Mouse (Mus musculus) intestine, embryonic 15.5 days (tissue): Measurements from ENCODE around the gene Th. TPM values are rescaled to one million over a fixed set of nuclear protein-coding genes. Genes with fewer than 3 reads are reported as not detected.

ENCODE experiments used
- ATAC-seq: fragments of 200-750 bp; cut with Nextera tagmentation; 2 replicates; pipeline ENCODE4 v1.8.0; 2017; ENCODE audit warnings: moderate TSS enrichment, moderate library complexity
- H3K27ac ChIP-seq: fragments of 300-500 bp; sonication (generic); 2 replicates; pipeline ENCODE4 v1.5.1; 2015; ENCODE audit warnings: mild to moderate bottlenecking, inconsistent platforms
- H3K27me3 ChIP-seq: fragments of 300-500 bp; sonication (generic); replicated peaks from 2 replicates; pipeline ENCODE4 v1.6.1; 2015; ENCODE audit warnings: inconsistent platforms
- H3K36me3 ChIP-seq: fragments of 300-500 bp; sonication (generic); 2 replicates; pipeline ENCODE4 v1.6.1; 2015; ENCODE audit warnings: inconsistent platforms
- H3K4me1 ChIP-seq: fragments of 300-500 bp; sonication (generic); replicated peaks from 2 replicates; pipeline ENCODE4 v1.6.1; 2015; ENCODE audit warnings: inconsistent platforms
- H3K4me2 ChIP-seq: fragments of 300-500 bp; sonication (generic); replicated peaks from 2 replicates; pipeline ENCODE4 v1.6.1; 2015; ENCODE audit warnings: mild to moderate bottlenecking, inconsistent platforms
- H3K4me3 ChIP-seq: fragments of 300-500 bp; sonication (generic); replicated peaks from 2 replicates; pipeline ENCODE4 v1.5.1; 2015; ENCODE audit warnings: inconsistent platforms
- H3K9ac ChIP-seq: fragments of 300-500 bp; sonication (generic); 2 replicates; pipeline ENCODE4 v1.6.1; 2015; ENCODE audit warnings: inconsistent platforms
- H3K9me3 ChIP-seq: fragments of 300-500 bp; sonication (generic); 2 replicates; pipeline ENCODE4 v1.6.1; 2016; ENCODE audit warnings: inconsistent platforms
- WGBS: fragments of 180-500 bp; shearing (Covaris S2); methylation state at CpG from one replicate; pipeline ENCODE4 v1.1.7; 2015; 5-methylcytosine and 5-hydroxymethylcytosine counted together
- polyA plus RNA-seq: library from polyadenylated mRNA; unstranded; fragments of >200 nt; fragmentation: Nextera tagmentation; extraction: Ambion mirVana; gene quantifications from 2 replicates; pipeline ENCODE4 v1.2.1, GENCODE M21; 2015

The Th gene
- polyA plus RNA-seq, 1 experiment from 2014 or later = 11.3 TPM

DNA sequence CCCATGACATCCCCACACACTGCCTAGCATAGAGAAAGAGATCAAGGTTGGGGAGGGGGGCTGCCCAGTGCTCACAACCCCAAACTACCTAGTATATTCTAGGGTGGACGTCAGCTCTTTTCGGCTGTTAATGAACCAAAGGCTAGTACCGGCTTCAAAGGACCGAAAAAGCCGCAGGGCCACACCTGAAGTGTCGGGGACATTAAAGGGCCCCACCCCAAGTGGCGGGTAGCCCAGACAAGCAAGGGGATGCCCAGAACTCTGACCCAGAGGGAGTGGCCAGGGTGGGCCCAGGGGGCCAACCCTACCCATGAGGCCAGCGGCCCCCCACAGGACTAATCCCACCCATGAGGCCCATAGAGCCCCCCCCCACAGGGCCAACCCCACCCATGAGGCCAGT is 3.6 kb downstream of the Th start:
- Histone ChIP-seq H3K27me3 (no peaks in the 10 kb centered on the region), H3K4me3 (no peak overlapping the region), H3K9me3 (no peaks in the 10 kb centered on the region), H3K36me3 (no peaks in the 10 kb centered on the region), H3K27ac (no peak overlapping the region), H3K4me1 (peaks cover 3% of the 10 kb centered on the region), H3K9ac (no peak overlapping the region), H3K4me2 (no peak overlapping the region)
- WGBS = 70% methylated on average over 8 of the region's 8 CpGs
- ATAC-seq = peak; percentile 46; the same call in 1 of the 2 replicates

DNA sequence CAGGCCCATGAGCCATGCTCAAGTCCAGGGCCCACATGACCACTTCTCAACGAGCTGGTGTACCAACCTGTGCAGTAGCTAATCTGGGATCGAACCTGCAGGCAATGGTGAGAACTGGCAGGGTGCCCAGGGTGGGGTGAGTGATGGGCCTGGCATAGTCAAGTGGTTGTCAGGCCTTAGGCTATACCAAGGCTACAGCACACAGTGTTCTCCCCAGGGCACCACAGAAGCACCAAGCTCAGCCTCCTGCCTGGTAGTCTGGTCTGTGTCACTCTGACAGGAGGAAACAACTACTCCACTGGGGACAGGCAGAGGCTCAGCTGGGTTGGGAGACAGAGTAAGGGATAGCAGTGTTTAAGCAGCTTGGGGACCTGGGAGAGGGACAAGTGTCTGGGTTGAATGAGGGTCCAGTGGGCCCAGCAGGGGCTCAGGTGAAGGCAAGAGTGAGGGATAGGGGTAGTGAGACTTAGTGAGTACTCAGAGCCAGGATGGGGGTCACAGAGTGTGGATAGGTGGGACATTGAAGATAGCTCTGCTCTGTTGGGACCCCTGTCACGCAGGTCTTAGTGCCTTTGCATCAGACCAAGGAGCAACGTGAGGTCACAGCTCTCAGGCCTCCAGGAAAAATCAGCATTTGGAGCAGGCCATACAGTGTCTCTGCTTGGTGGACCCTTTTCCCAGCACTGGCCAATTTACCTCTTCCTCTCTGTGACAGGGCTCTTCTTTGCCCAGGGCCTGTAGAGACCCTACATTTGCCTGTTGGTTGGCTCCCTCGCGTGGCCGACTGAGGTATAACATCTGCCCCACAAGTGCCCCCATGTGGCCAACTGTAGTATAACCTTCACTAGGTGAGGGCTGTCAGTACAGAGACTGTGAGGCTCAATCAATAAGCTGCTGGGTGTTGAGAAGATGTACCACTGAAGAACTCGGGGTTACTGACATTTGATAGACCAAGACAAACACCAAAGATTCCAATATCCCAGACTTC is 12.0 kb downstream of the Th start:
- Histone ChIP-seq H3K4me2 (no peak overlapping the region), H3K27me3 (no peaks in the 10 kb centered on the region), H3K9ac (no peak overlapping the region), H3K9me3 (no peaks in the 10 kb centered on the region), H3K4me3 (no peak overlapping the region), H3K36me3 (no peaks in the 10 kb centered on the region), H3K27ac (no peak overlapping the region), H3K4me1 (0 out of 2 replicates have a peak, but pooled peaks cover 7% of the 10 kb centered on the region)
- WGBS = 25% methylated on average over 8 of the region's 8 CpGs
- peak; percentile 78 for ATAC-seq

DNA sequence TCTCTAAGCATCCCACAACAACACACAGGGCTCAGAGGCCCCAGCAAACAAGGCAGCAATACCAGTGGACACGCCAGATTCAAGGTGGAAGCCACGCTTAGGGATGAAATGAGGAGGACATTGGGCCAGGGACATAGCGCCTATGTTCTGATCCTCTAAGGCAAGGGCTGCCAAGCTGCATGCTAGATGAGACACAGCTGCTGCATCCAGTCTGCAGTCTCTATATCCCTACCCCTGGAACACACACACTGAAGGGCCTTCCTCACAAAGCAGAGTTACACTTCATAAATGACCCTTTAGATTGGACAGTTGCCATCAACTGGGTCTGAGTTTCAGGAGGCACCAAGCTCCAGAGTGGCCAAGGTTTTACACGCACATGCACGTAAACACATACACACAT is 13.3 kb downstream of the Th start:
- 72% methylated on average over 5 of the region's 5 CpGs for WGBS
- H3K4me1 ChIP-seq = 0 out of 2 replicates have a peak, but pooled peaks cover 7% of the 10 kb centered on the region
- ATAC-seq = no peak

DNA sequence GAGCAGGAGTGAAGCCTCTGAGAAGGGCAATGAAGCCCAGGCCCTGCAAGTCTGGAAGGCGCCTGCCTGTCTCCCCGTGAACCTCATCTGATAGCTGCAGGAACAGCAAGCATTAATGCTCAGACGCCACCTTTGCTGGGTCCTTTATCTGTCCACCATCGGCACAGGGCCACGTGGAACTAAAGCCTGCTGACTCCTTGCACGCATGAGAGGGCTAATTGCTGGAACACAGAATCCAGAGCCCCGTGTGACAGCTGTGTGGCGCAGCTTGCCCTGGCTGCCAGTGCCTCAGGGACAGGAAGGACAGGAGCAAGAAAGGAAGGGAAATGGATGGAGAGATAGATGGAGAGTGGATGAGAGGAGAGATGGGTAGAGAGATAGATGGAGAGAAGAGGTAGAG is 14.8 kb downstream of the Th start:
- 59% methylated on average over 8 of the region's 8 CpGs for WGBS
- no peak for ATAC-seq

More for the DNA sequence above, 13.3 kb downstream of the Th start:
- Histone ChIP-seq H3K27me3 (no peaks in the 10 kb centered on the region), H3K9ac (no peak overlapping the region), H3K4me2 (no peak overlapping the region), H3K27ac (no peak overlapping the region), H3K4me3 (no peak overlapping the region), H3K9me3 (no peaks in the 10 kb centered on the region), H3K36me3 (no peaks in the 10 kb centered on the region)

DNA sequence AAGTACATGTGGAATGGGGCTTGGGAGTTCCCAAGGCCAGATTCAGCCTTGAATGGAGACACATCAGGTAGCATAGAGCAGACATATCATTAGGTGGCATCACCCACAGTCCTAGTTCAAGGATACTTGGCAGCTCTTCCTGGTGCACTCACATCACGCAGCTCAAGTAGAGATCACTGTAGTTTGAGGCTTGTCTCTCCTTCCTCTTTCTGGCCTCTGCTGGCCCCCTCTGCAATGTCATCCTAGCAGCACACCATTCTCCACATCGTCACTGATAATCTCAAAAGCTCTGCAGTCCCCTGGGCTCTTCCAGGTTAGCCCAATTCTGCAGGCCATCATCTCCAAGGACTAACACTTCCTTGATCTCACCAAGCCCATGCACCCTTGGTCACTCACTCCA is 19.2 kb downstream of the Th start:
- Histone ChIP-seq H3K9ac (no peak overlapping the region), H3K27me3 (no peaks in the 10 kb centered on the region), H3K4me3 (no peak overlapping the region), H3K9me3 (no peaks in the 10 kb centered on the region), H3K4me2 (no peak overlapping the region), H3K36me3 (no peaks in the 10 kb centered on the region), H3K4me1 (no peaks in the 10 kb centered on the region), H3K27ac (no peak overlapping the region)
- no peak for ATAC-seq
- 90% methylated on average over 2 of the region's 2 CpGs for WGBS

More for the DNA sequence above, 14.8 kb downstream of the Th start:
- Histone ChIP-seq H3K9me3 (no peaks in the 10 kb centered on the region), H3K4me2 (no peak overlapping the region), H3K4me1 (0 out of 2 replicates have a peak, but pooled peaks cover 7% of the 10 kb centered on the region), H3K27ac (no peak overlapping the region), H3K4me3 (no peak overlapping the region), H3K27me3 (no peaks in the 10 kb centered on the region), H3K9ac (no peak overlapping the region), H3K36me3 (no peaks in the 10 kb centered on the region)

DNA sequence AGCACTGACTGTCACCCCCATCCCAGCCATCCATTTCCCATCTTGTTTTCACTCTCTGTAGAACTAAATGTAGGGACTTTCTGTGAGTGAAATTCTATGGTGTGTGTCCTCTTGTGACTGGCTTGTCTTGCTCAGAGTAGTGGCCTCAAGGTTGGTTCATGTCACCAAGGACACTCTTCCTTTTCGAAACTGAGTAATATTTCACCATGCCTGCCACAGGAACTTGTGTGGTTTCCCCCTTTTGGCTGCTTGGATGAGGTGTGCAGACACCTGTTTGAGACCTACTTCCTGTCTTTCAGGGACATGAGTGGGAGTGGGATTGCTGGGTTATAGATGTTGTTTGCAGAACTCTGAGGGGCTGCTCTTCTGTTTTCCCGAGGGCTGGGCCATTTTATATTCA is 20.8 kb downstream of the Th start:
- H3K4me1 ChIP-seq = no peaks in the 10 kb centered on the region
- no peak overlapping the region for H3K27ac ChIP-seq
- no peak for ATAC-seq
- WGBS = 78% methylated on average over 2 of the region's 2 CpGs
- H3K9me3 ChIP-seq = no peaks in the 10 kb centered on the region
- H3K9ac ChIP-seq = no peak overlapping the region
- no peak overlapping the region for H3K4me3 ChIP-seq
- H3K27me3 ChIP-seq = no peaks in the 10 kb centered on the region
- no peak overlapping the region for H3K4me2 ChIP-seq
- H3K36me3 ChIP-seq = no peaks in the 10 kb centered on the region

DNA sequence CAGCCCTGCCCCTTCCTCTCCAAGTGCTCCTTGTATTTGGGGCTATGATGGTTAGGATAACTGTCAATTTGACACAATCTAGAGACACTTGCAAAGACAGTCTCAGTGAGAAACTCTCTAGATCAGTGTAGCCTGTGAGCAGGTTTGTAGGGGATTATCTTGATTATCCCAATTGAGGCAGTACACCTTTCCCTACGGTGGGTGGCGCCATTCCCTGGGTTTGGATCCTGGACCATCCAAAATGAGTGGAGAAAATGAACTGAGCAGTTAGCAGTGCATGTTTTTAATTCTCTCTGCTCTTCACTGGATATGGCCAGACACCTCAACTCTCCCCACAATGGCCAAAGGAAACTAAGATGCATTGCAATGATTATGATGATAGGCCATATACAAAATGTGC is 21.3 kb downstream of the Th start:
- Histone ChIP-seq H3K9ac (no peak overlapping the region), H3K9me3 (no peaks in the 10 kb centered on the region), H3K4me3 (no peak overlapping the region), H3K4me2 (no peak overlapping the region), H3K27ac (no peak overlapping the region), H3K4me1 (no peaks in the 10 kb centered on the region), H3K36me3 (no peaks in the 10 kb centered on the region), H3K27me3 (no peaks in the 10 kb centered on the region)
- no peak for ATAC-seq
- 37% methylated on average over 2 of the region's 2 CpGs for WGBS

DNA sequence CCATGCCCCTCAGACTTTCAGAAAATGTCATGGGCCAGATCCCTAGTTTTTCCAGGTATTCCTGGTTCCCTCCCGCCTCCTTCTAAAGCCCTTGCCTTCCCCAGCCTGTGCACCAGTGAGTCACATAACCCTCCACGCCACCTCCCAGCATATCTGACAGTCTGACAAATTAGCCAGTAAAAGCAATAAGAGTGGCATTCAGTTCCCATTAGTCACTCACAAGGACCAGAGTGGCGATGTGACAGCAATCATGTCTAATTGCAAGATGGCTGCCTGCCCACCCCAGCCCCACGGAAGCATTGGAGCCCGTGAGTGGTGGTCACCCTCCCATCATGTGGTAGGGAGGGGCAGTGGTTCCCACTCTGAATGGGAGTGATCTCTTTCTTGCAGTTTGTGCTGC is 25.3 kb downstream of the Th start:
- WGBS = 65% methylated on average over 5 of the region's 5 CpGs

DNA sequence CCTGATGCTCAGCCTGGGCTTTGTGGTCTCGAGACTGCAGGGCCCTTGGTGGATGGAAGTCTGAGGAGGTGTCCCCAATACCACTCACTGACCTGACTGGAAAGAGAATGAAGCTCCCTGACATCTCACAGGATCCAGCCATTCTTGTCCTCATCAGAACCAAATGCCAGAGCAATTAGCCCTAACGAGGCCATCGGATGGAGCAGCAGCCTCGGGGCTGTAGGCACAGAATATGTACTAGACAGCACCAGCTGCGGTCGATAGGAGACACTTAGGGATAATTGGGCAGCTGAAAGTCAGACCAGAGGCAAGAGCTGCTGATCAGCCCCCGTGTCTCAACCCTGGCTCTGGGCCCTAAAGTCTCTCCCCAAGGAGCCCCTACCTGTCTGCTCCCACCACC is 26.6 kb downstream of the Th start:
- ATAC-seq = no peak
- 74% methylated on average over 7 of the region's 7 CpGs for WGBS
- no peak overlapping the region for H3K9ac ChIP-seq

More for the DNA sequence above, 25.3 kb downstream of the Th start:
- no peak overlapping the region for H3K27ac ChIP-seq
- H3K9me3 ChIP-seq = no peaks in the 10 kb centered on the region
- ATAC-seq = no peak
- H3K27me3 ChIP-seq = no peaks in the 10 kb centered on the region
- no peaks in the 10 kb centered on the region for H3K36me3 ChIP-seq
- no peak overlapping the region for H3K4me2 ChIP-seq
- 0 out of 2 replicates have a peak, but pooled peaks cover 3% of the 10 kb centered on the region for H3K4me1 ChIP-seq
- H3K9ac ChIP-seq = no peak overlapping the region
- H3K4me3 ChIP-seq = no peak overlapping the region

DNA sequence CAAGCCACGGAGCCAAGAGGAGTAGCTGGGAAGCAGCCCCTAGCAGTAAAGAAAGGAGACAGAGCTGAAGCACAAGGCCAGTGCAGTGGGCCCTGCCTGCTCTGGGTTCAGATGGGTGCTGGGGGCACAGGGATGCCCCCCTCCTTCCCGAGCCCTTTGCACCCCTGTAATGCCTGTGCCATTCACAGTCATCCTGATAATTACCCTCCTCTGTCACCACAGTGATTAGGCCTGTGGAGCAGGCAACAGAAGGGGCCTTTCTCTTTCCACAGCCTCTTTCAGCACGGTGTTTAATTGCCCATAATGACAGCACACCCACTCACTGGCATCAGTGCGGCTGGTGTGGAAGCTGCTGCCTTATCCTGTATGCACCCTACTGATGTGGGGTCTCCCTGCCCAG is 28.0 kb downstream of the Th start:
- H3K4me2 ChIP-seq = no peak overlapping the region
- WGBS = 43% methylated on average over 4 of the region's 4 CpGs
- no peak overlapping the region for H3K9ac ChIP-seq
- 0 out of 2 replicates have a peak, but pooled peaks cover 3% of the 10 kb centered on the region for H3K4me1 ChIP-seq
- no peaks in the 10 kb centered on the region for H3K9me3 ChIP-seq
- H3K4me3 ChIP-seq = no peak overlapping the region
- no peaks in the 10 kb centered on the region for H3K36me3 ChIP-seq
- H3K27ac ChIP-seq = no peak overlapping the region
- ATAC-seq = 0 out of 2 replicates have a peak, but pooled peaks have one; percentile 36
- H3K27me3 ChIP-seq = 0 out of 2 replicates have a peak, but pooled peaks cover 3% of the 10 kb centered on the region

More for the DNA sequence above, 26.6 kb downstream of the Th start:
- H3K27me3 ChIP-seq = 0 out of 2 replicates have a peak, but pooled peaks cover 1% of the 10 kb centered on the region
- H3K4me1 ChIP-seq = 0 out of 2 replicates have a peak, but pooled peaks cover 3% of the 10 kb centered on the region
- no peaks in the 10 kb centered on the region for H3K9me3 ChIP-seq
- H3K36me3 ChIP-seq = no peaks in the 10 kb centered on the region
- H3K27ac ChIP-seq = no peak overlapping the region
- H3K4me3 ChIP-seq = no peak overlapping the region
- no peak overlapping the region for H3K4me2 ChIP-seq

DNA sequence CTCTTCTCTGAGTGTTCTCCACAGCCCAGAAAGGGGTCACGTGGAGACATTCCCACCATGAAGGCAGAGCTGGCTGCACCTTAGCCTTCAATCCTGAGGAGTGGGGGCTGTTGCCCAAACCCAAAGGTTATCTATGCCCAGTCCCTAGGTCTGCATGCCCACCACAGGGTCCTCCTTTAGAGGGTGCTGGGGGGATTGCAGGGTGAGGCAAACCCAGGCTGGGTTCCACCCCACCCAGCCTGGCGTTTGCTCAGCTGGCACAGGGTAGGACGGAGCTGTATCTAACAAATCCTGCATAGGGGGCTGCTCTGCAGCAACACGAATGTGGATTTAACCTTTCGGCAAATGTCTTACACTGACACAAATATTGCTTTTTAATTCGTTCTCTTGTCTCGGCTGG is 29.2 kb downstream of the Th start:
- WGBS = 67% methylated on average over 7 of the region's 7 CpGs
- H3K4me1 ChIP-seq = 0 out of 2 replicates have a peak, but pooled peaks cover 3% of the 10 kb centered on the region
- H3K9ac ChIP-seq = no peak overlapping the region
- no peaks in the 10 kb centered on the region for H3K9me3 ChIP-seq
- H3K4me2 ChIP-seq = no peak overlapping the region
- 0 out of 2 replicates have a peak, but pooled peaks cover 3% of the 10 kb centered on the region for H3K27me3 ChIP-seq
- no peak overlapping the region for H3K4me3 ChIP-seq
- no peaks in the 10 kb centered on the region for H3K36me3 ChIP-seq
- ATAC-seq = no peak
- H3K27ac ChIP-seq = no peak overlapping the region

DNA sequence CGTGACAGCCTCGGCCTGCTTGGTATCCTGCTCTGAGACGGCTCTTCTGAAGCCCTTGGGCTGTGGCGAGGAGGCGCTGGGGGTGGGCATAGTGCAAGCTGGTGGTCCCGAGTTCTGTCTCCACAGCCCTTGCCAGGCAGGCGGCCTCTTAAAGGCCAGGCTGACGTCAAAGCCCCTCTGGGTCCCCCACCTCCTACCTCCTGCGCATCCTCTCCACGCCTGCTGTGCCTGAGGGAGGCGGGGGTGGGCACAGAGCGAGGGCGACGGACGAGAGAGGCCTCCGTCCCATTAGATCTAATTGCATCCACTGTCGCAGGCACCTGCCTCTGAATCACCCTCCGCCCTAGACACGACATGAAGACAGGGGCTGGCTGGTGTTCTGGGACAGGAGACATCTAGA is 31.1 kb downstream of the Th start:
- H3K4me2 ChIP-seq = no peak overlapping the region
- ATAC-seq = no peak
- 71% methylated on average over 19 of the region's 19 CpGs for whole genome bisulfite sequencing

More for the DNA sequence above, 31.1 kb downstream of the Th start:
- no peak overlapping the region for H3K4me3 ChIP-seq
- H3K27me3 ChIP-seq = peaks cover 3% of the 10 kb centered on the region; the same call in 1 of the 2 replicates
- H3K9me3 ChIP-seq = no peaks in the 10 kb centered on the region
- 0 out of 2 replicates have a peak, but pooled peaks cover 3% of the 10 kb centered on the region for H3K4me1 ChIP-seq
- H3K36me3 ChIP-seq = no peaks in the 10 kb centered on the region
- no peak overlapping the region for H3K9ac ChIP-seq
- H3K27ac ChIP-seq = no peak overlapping the region
